Mouse (Mus musculus): ENCODE results near the gene Fiz1. TPM values are rescaled to one million over a fixed set of nuclear protein-coding genes. Genes with fewer than 3 reads are reported as not detected.

Fiz1 gene
- 10 to 100 TPM; 24.9 to 25.3 TPM for total RNA-seq (2021)
- long read RNA-seq, experiment 1, transcript Fiz1-201 (3 exons, 2,546 nt), result major isoform, 11 of 14 reads
- long read RNA-seq, experiment 1, partial matches to known transcripts, result 1 of 14 reads
- long read RNA-seq, experiment 1, other reads (novel, unspliced or antisense), result 0 of 14 reads
- long read RNA-seq, experiment 2, transcript Fiz1-201 (3 exons, 2,546 nt), result major isoform, 11 of 14 reads
- long read RNA-seq, experiment 2, partial matches to known transcripts, result 1 of 14 reads
- long read RNA-seq, experiment 2, other reads (novel, unspliced or antisense), result 1 of 14 reads

GRCm38 (mm10) chr7:5014251-5015117 lies at the start of gene Fiz1, which contains the start of gene Zfp524:
Fiz1 (minus strand) TSS chr7:5014697.
Zfp524 (plus strand) TSS chr7:5014415.
- DNase-seq (ENCODE audit: low spot score in 2 of 2), result peak; percentile 97 to 98
- intact Hi-C loops (cut with DNase I), result loop anchor here (5.0 kb wide), 1 partner anchor 43 kb away; no protein-coding TSS in a partner anchor

GRCm38 (mm10) chr7:5062360-5063001 lies 48.0 kb upstream of the Fiz1 start:
- intact Hi-C loops (cut with DNase I), result loop anchor here (1.0 kb wide), 1 partner anchor 12 kb away; no protein-coding TSS in a partner anchor
- DNase-seq (ENCODE audit: low spot score in 2 of 2), result peak; percentile 73 to 75

- peak; percentile 92 to 95 for DNase-seq (ENCODE audit: low spot score in 2 of 2)
- intact Hi-C loops (cut with DNase I), result no loop called here
Observed at GRCm38 (mm10) chr7:5061774-5062359, 47.4 kb upstream of the Fiz1 start, which contains the start of gene U2af2. U2af2 (plus strand) TSS chr7:5062143.

- DNase-seq (ENCODE audit: low spot score in 2 of 2), result peak; percentile 99 to 100
- intact Hi-C loops (cut with DNase I), result no loop called here
Observed at GRCm38 (mm10) chr7:5060944-5061773, 46.7 kb upstream of the Fiz1 start.

- intact Hi-C loops (cut with DNase I), result no loop called here
- DNase-seq (ENCODE audit: low spot score in 2 of 2), result peak; percentile 78 to 93
Observed at GRCm38 (mm10) chr7:5060239-5060731, 45.8 kb upstream of the Fiz1 start.

GRCm38 (mm10) chr7:5059421-5059820 lies 44.9 kb upstream of the Fiz1 start:
- intact Hi-C loops (cut with DNase I), result loop anchor here (5.0 kb wide), 1 partner anchor 42 kb away; the partner anchor contains the start of gene Gm44973
- no peak for DNase-seq (ENCODE audit: low spot score in 2 of 2)

- intact Hi-C loops (cut with DNase I), result loop anchor here (5.0 kb wide), 1 partner anchor 41 kb away; the partner anchor contains the start of gene Gm44973
- DNase-seq (ENCODE audit: low spot score in 2 of 2), result no peak
Observed at GRCm38 (mm10) chr7:5058631-5059030, 44.1 kb upstream of the Fiz1 start.

GRCm38 (mm10) chr7:5057804-5058203 lies 43.3 kb upstream of the Fiz1 start:
- no peak for DNase-seq (ENCODE audit: low spot score in 2 of 2)
- intact Hi-C loops (cut with DNase I), result loop anchor here (5.0 kb wide), 1 partner anchor 41 kb away; the partner anchor contains the start of gene Gm44973

- no peak for DNase-seq (ENCODE audit: low spot score in 2 of 2)
- intact Hi-C loops (cut with DNase I), result loop anchor here (5.0 kb wide), 1 partner anchor 40 kb away; the partner anchor contains the start of gene Gm44973
Observed at GRCm38 (mm10) chr7:5057381-5057780, 42.9 kb upstream of the Fiz1 start.

- peak; percentile 60 to 69 for DNase-seq (ENCODE audit: low spot score in 2 of 2)
- intact Hi-C loops (cut with DNase I), result loop anchor here (5.0 kb wide), 1 partner anchor 39 kb away; the partner anchor contains the start of gene Gm44973
Observed at GRCm38 (mm10) chr7:5056651-5057263, 42.3 kb upstream of the Fiz1 start.

- intact Hi-C loops (cut with DNase I), result no loop called here
- peak in 1 of 2 experiments; percentile 59 for DNase-seq (ENCODE audit: low spot score in 2 of 2)
Observed at GRCm38 (mm10) chr7:5053456-5054179, 39.1 kb upstream of the Fiz1 start.

GRCm38 (mm10) chr7:5052931-5053343 lies 38.4 kb upstream of the Fiz1 start:
- intact Hi-C loops (cut with DNase I), result no loop called here
- DNase-seq (ENCODE audit: low spot score in 2 of 2), result no peak

GRCm38 (mm10) chr7:5052438-5052837 lies 37.9 kb upstream of the Fiz1 start:
- intact Hi-C loops (cut with DNase I), result no loop called here
- peak in 1 of 2 experiments; percentile 50 for DNase-seq (ENCODE audit: low spot score in 2 of 2)

- peak; percentile 78 to 82 for DNase-seq (ENCODE audit: low spot score in 2 of 2)
- intact Hi-C loops (cut with DNase I), result no loop called here
Observed at GRCm38 (mm10) chr7:5051193-5052192, 37.0 kb upstream of the Fiz1 start, which contains the start of gene Zfp580. Zfp580 (plus strand) TSS chr7:5051538.

- DNase-seq (ENCODE audit: low spot score in 2 of 2), result no peak
- intact Hi-C loops (cut with DNase I), result loop anchor here (5.0 kb wide), 1 partner anchor 105 kb away; no protein-coding TSS in a partner anchor
Observed at GRCm38 (mm10) chr7:5047313-5047712, 32.8 kb upstream of the Fiz1 start.
